Mouse (Mus musculus) midbrain, embryonic 13.5 days (tissue): Measurements from ENCODE around the gene Neurog1. TPM values are rescaled to one million over a fixed set of nuclear protein-coding genes. Genes with fewer than 3 reads are reported as not detected.
A peak's percentile ranks its signal among the peaks of the same experiment; 100 is the strongest.

Experiments used
- ATAC-seq: fragments of 200-750 bp; cut with Nextera tagmentation; 2 replicates; pipeline ENCODE4 v1.8.0; 2017; ENCODE audit warnings: mild to moderate bottlenecking, moderate TSS enrichment, moderate library complexity
- H3K27ac ChIP-seq: fragments of 300-500 bp; sonication (generic); 2 replicates; pipeline ENCODE4 v1.5.1; 2015; ENCODE audit warnings: inconsistent platforms, mild to moderate bottlenecking, moderate library complexity
- H3K27me3 ChIP-seq: fragments of 300-500 bp; sonication (generic); 2 replicates; pipeline ENCODE4 v1.6.1; 2015; ENCODE audit warnings: mild to moderate bottlenecking, inconsistent platforms
- H3K36me3 ChIP-seq: fragments of 300-500 bp; sonication (generic); 2 replicates; pipeline ENCODE4 v1.6.1; 2015; ENCODE audit warnings: mild to moderate bottlenecking, inconsistent platforms
- H3K4me1 ChIP-seq: fragments of 300-500 bp; sonication (generic); replicated peaks from 2 replicates; pipeline ENCODE4 v1.6.1; 2015; ENCODE audit warnings: inconsistent platforms
- H3K4me2 ChIP-seq: fragments of 300-500 bp; sonication (generic); replicated peaks from 2 replicates; pipeline ENCODE4 v1.6.1; 2015; ENCODE audit warnings: moderate library complexity, mild to moderate bottlenecking, inconsistent platforms
- H3K4me3 ChIP-seq: fragments of 300-500 bp; sonication (generic); replicated peaks from 2 replicates; pipeline ENCODE4 v1.5.1; 2015; ENCODE audit warnings: mild to moderate bottlenecking, inconsistent platforms
- H3K9ac ChIP-seq: fragments of 300-500 bp; sonication (generic); replicated peaks from 2 replicates; pipeline ENCODE4 v1.6.1; 2015; ENCODE audit warnings: mild to moderate bottlenecking, inconsistent platforms
- H3K9me3 ChIP-seq: fragments of 300-500 bp; sonication (generic); 2 replicates; pipeline ENCODE4 v1.6.1; 2016; ENCODE audit warnings: mild to moderate bottlenecking, inconsistent platforms
- WGBS: fragments of 180-500 bp; shearing (Covaris S2); methylation state at CpG from one replicate; pipeline ENCODE4 v1.1.7; 2015; 5-methylcytosine and 5-hydroxymethylcytosine counted together
- polyA plus RNA-seq: library from polyadenylated mRNA; unstranded; fragments of >200 nt; fragmentation: Nextera tagmentation; extraction: Ambion mirVana; gene quantifications from 2 replicates; pipeline ENCODE4 v1.2.1, GENCODE M21; 2015

Gene Neurog1
- polyA plus RNA-seq, 1 experiment from 2014 or later: 15.8 TPM

GRCm38 (mm10) chr13:56208225-56209066 is 43.5 kb downstream of the Neurog1 start:
- peak overlapping the region; percentile 41 for H3K4me2 ChIP-seq
- H3K27me3 ChIP-seq: peaks cover 78% of the 10 kb centered on the region
- H3K36me3 ChIP-seq: peaks cover 7% of the 10 kb centered on the region; the same call in 1 of the 2 replicates
- peak overlapping the region; percentile 75 for H3K27ac ChIP-seq
- H3K9ac ChIP-seq: 0 out of 2 replicates have a peak overlapping the region, but pooled peaks have one; percentile 19
- H3K9me3 ChIP-seq: peaks cover 6% of the 10 kb centered on the region; the same call in 1 of the 2 replicates
- peaks cover 19% of the 10 kb centered on the region for H3K4me1 ChIP-seq
- H3K4me3 ChIP-seq: no peak overlapping the region
- peak; percentile 82 for ATAC-seq
- WGBS: under 1% methylated on average over 35 of the region's 35 CpGs

Other genes starting within 250 kb of the Neurog1 start
- 414 and 443 TPM in 2 replicates for gene H2afy, start 115.8 kb downstream of the Neurog1 start, polyA plus RNA-seq
- gene Tifab, start 73.3 kb downstream of the Neurog1 start, polyA plus RNA-seq: 0.61 and 0.90 TPM in 2 replicates
- gene Cxcl14, start 44.4 kb upstream of the Neurog1 start, polyA plus RNA-seq: 7.4 and 8.0 TPM in 2 replicates
- gene Gm3045, start 174.4 kb upstream of the Neurog1 start, polyA plus RNA-seq: not detected in 2 replicates
- gene Slc25a48, start 186.2 kb upstream of the Neurog1 start, polyA plus RNA-seq: not detected in 2 replicates
- gene Il9, start 230.1 kb upstream of the Neurog1 start, polyA plus RNA-seq: not detected in 2 replicates